Mouse (Mus musculus) right cerebral cortex, postnatal 4 days (tissue): ENCODE measurements around the gene Mtfmt.

Experiments used
- DNase-seq: peaks from one replicate; pipeline ENCODE4 v3.0.0-alpha.2; 2022

The Mtfmt gene

GRCm38 (mm10) chr9:65428003-65428402 lies 7.6 kb upstream of the Mtfmt start:
- no peak for DNase-seq

- DNase-seq: no peak
These were observed 5.2 kb upstream of the Mtfmt start for GRCm38 (mm10) chr9:65430401-65430800.

- no peak for DNase-seq
These were observed 4.7 kb upstream of the Mtfmt start for GRCm38 (mm10) chr9:65430921-65431320.

- peak; percentile 77 for DNase-seq
These were observed 3.3 kb upstream of the Mtfmt start for GRCm38 (mm10) chr9:65432236-65432635.

GRCm38 (mm10) chr9:65434140-65434539 lies 1.4 kb upstream of the Mtfmt start:
- DNase-seq: peak; percentile 56

- no peak for DNase-seq
These were observed 371 bp upstream of the Mtfmt start for GRCm38 (mm10) chr9:65435211-65435610.

GRCm38 (mm10) chr9:65444692-65445091 lies 9.1 kb downstream of the Mtfmt start:
- no peak for DNase-seq

- no peak for DNase-seq
These were observed 12.4 kb downstream of the Mtfmt start for GRCm38 (mm10) chr9:65447951-65448350.

- no peak for DNase-seq
These were observed 23.4 kb downstream of the Mtfmt start for GRCm38 (mm10) chr9:65458975-65459374.

GRCm38 (mm10) chr9:65460198-65460597 lies 24.6 kb downstream of the Mtfmt start:
- no peak for DNase-seq

- DNase-seq: peak; percentile 95
These were observed 25.3 kb downstream of the Mtfmt start, which contains the start of gene Spg21 for GRCm38 (mm10) chr9:65460732-65461442. Spg21 (plus strand) TSS chr9:65460947.

GRCm38 (mm10) chr9:65462544-65462943 lies 27.0 kb downstream of the Mtfmt start:
- DNase-seq: no peak

GRCm38 (mm10) chr9:65464161-65464560 lies 28.6 kb downstream of the Mtfmt start:
- DNase-seq: peak; percentile 15

- no peak for DNase-seq
These were observed 29.7 kb downstream of the Mtfmt start for GRCm38 (mm10) chr9:65465241-65465640.

GRCm38 (mm10) chr9:65467686-65468085 lies 32.1 kb downstream of the Mtfmt start:
- no peak for DNase-seq

- DNase-seq: no peak
These were observed 37.2 kb downstream of the Mtfmt start for GRCm38 (mm10) chr9:65472769-65473168.

GRCm38 (mm10) chr9:65479158-65479557 lies 43.6 kb downstream of the Mtfmt start:
- DNase-seq: no peak

GRCm38 (mm10) chr9:65480071-65480470 lies 44.5 kb downstream of the Mtfmt start:
- DNase-seq: no peak

GRCm38 (mm10) chr9:65491476-65491875 lies 55.9 kb downstream of the Mtfmt start:
- no peak for DNase-seq

GRCm38 (mm10) chr9:65492351-65492750 lies 56.8 kb downstream of the Mtfmt start:
- no peak for DNase-seq

- DNase-seq: no peak
These were observed 57.3 kb downstream of the Mtfmt start for GRCm38 (mm10) chr9:65492851-65493250.

- no peak for DNase-seq
These were observed 66.6 kb downstream of the Mtfmt start for GRCm38 (mm10) chr9:65502146-65502545.
